Mouse (Mus musculus) telencephalon, adult 2 months (tissue): ENCODE results near the gene Bnipl.

Experiments
- DNase-seq: peaks from one replicate; pipeline ENCODE4 v3.0.0-alpha.2; 2011; ENCODE audit warnings: low read depth, low spot score

Bnipl gene

DNA sequence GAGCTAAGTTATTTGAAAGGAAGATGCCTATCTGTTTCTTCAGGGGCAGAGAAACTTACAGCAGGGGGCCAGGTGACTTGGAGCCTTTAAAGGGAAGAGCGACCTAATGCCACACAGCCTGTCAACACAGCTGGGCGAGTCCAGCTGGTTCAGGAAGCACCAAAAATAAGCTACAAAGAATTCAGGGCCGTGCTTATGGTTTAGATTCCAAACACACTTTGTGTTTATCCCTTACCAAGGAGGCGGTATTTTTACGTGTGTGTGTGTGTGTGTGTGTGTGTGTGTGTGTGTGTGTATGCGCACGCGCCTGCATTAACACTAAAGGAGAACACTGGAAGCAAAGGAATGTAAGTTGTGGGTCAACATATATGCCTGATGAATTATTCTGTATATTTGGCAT lies 29.8 kb upstream of the Bnipl start:
- DNase-seq, result peak; percentile 13

DNA sequence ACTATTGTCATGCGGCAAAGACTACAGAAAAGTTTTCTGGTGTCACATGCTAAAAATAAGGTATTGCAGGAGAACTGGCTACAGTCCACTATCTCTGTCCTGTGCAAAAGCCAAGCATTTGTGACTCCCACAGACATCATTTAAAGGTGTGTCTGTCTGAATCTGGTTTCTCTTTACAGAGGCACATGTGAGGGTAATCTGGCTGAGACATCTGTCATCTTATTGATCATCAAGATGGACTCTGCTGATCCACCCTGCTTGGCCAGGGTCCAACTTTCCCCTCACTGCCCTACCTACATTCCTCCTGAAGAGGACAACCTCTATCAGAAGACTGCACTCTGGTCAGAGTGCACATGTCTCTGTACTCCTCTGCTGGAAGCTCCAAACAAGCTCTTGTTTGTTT lies 26.2 kb upstream of the Bnipl start:
- no peak for DNase-seq

DNA sequence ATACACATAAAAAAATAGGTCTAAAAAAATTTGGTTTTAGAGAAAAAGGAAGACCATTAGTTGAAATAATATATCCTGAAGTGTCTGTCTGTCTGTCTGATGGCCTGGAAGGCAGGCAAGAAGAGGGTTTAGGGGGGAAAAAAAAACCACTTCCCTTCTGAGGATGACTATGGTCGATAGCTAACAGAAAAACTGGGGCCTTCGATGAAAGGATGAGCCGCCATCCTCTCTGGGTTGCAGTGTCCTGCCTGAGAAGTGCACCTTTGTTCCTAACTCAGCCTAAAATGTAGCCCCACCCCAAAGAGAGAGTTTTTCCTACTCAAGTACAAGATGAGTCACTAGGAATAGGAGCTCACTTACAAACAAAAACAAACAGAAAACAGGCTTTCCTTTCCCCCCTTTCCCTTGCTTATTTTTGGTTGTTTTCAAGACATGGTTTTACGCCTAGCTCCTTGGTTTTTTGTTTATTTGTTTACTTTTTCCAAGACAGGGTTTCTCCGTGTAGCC lies 25.5 kb upstream of the Bnipl start:
- no peak for DNase-seq

DNA sequence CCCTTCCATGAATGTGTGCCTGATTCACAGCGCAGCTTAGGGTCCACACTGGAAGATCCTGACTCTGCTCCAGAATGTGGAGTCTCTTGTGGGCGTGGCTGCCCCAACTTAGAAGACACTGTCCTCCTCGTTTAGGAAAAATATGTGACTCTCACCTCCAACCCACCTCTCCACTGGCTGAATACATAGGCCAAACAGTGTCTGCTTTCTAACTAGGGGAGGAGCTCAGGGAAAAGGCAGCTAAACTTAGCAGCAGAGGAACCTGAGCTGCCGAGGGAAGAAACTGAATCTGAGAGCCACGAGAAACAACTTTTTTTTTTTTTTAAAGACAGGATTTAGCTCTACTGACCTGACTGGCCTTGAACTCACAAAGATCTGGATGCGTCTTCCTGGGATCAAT lies 24.2 kb upstream of the Bnipl start:
- DNase-seq, result no peak

DNA sequence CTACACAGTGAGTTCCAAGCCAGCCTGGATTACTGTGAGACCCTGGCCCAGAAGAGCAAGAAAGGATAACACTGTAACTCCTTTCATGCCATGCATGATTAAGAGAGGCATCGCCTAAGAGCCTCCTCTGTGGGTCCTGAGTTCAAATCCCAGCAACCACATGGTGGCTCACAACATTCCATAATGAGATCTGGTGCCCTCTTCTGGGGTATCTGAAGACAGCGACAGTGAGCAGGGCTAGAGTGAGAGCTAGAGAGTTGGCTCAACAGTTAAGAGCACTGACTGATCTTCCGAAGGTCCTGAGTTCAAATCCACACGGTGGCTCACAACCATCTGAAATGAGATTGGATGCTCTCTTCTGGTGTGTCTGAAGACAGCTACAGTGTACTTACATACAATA lies 23.5 kb upstream of the Bnipl start:
- DNase-seq, result no peak

DNA sequence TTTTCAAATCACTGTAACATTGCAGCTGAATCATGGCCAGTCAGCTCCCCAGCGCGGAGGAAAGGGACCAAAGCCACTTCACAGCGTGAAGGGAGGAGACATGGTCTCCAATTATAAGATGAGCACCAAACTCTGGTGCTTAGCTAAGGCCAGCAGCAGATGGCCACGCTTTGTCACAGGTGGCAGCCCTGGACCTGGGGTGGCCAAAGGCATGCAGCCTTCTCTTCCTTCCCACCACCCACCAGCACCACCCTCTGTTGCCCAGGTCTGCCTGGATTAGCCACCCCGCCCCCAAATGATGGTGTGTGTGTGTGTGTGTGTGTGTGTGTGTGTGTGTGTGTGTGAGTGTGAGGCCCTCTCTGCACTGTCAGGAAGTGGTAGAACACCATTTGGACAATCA lies 22.5 kb upstream of the Bnipl start:
- DNase-seq, result no peak

DNA sequence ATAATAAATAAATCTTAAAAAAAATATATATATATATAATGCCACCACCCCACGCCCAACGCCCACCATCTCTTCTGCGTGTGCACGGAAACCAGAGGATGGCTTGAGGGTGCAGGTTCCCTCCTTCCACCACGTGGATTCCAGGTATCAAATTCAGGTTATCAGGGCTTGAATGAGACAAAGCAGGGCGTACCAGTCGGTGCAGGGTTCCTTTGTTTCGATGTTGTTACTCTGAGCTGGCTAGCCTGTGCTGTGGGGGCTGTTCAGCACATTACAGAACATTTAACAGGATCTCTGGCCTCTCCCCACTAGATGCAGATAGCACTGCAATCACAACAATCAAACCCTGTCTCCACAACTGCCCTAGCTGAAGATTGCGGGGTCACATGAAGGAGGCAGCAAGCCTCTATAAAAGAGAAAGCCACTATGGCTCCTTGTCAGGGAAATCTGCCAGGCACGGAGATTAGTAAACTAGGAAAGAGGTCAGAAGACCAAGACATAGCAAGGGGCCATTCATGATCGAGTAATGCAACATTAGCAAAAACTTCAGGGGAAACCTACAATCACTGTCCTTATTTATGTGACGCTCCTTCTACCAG lies 19.9 kb upstream of the Bnipl start:
- DNase-seq, result no peak

DNA sequence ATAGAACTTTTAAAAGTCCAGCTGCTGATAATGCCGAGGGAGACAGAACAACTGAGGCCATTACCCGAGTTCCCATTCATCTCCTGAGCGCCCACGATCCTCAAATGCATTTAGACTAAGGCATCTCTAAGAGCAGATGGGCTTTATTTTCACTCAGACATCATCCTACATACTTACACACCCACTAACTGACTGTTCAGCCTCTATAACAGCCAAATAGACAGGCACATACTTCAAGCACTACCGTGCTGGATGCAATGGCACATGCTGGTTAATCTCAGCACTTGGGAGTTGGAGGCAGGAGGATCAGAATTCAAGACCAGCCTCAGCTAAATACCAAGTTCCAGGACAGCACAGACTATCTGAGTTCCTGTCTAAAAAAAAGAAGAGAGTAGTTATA lies 18.8 kb upstream of the Bnipl start:
- DNase-seq, result peak; percentile 80

DNA sequence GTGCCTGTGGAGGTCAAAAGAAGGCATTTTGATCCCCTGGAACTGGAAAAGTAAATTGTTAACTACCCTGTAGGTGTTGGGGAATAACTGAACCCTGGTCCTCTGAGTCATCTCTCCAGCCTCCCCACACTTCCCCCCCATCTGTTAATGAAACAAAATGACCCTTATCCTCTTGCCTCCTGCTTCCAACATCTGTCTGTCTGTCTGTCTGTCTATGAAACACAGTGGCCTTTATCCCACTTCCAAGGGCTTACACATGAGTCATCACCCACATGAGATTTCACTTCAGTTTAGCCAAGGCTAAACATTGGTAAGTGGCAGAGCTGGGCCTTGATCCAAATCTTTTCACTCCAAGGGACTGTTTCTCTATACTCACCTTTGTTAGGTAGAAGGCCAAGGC lies 16.9 kb upstream of the Bnipl start:
- DNase-seq, result no peak

DNA sequence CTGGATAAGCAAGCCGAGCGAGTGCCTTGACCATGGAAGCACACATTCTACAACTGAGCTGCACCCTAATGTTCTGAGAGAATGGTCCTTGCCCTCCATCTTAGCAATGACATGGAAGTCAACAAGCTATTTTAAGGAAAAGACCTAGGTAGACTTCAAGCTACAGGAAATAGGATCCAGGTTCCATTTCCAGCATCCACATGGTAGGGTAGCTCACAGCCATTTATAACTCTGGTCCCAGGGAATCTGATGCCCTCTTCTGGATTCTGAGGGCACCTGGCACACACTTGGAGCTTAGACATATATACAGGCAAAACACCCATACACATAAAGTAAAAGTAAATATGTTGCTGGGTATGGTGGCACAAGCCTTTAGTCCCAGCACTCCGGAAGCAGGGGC lies 15.1 kb upstream of the Bnipl start:
- DNase-seq, result no peak

DNA sequence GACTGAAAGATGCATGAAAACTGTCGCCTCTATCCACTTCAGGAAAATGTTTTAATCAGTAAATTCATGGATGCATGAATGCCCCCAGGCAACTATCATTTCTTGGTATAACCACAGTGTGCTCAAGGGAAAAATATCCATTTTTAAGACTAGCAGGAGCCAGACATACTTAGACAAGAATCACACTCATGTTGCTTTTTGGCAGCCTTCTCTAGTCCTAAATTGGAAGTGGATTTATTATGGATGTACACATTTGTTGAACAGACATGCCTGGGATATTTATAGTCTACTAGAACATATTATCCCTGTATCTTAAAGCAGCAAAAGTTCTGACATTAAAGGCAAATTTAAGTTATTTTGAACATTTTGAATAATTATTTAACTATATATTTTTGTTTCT lies 13.7 kb upstream of the Bnipl start:
- peak; percentile 72 for DNase-seq

DNA sequence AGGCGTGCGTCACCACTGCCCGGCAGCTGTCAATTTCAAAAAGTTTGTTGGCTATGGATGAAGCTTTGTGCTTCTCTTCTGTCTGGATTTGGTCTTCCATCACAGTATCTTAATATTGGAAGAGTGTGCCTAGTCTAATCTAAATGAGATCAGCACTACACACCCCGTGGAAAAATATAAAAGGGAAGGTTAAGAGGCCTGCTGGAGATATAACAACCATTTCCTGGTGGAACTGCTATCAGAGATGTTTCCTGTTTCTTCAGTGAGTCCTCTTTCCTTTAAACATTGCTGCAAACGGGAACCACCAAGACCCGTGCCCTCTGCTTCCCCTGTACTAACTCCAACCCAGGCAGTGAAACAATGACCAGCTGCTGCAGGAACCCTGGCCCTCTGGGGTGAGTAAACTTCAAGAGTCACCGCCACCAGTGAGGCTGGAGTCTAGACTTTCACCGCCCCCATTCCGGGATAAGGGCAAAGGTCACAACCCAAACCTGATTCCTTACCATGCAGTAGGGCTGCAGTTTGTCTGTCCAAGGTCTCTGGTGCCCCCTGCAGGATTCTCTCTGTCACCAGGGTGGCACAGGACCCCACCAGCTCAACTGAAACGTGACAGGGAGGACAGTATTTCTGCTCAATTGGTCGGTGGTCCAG lies 12.2 kb upstream of the Bnipl start:
- DNase-seq, result no peak

DNA sequence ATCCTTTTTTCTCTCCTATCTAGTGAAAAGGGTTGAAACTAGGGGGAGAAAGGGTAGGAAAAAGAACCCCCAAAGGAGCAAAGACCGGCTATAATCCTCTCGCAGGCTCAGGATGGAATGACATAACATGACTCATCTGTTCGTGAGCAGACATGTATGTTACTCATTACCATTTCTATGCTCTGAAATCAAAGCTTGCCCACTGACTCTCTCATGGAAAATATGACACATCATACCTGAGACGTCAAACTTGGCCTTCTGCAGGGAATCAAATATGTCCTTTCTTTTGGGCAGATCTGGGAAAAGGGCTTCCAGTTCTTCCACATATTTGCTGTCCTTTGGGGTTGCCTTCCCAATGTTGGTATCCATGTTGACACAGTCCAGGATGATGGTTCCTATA lies 11.0 kb upstream of the Bnipl start:
- no peak for DNase-seq

DNA sequence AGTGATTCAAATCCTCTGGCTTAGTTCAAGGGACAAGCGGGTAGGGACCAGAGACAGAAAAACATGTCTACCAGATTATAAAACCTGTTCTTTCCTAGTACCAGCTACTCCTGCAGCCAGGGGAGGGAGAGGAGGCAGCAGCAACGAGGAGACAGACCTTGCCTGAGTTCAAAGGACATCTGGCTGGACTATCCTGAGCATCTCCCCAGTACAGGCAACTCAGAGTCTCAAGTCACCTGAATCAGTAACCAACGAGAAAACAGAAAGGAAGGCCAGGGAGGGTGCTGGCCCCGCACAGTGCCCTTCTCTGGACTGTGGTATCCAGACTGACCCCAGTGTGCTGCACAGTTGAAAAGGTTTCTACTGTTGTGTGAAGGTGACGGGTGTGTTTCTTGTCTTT lies 5.9 kb upstream of the Bnipl start:
- DNase-seq, result no peak

DNA sequence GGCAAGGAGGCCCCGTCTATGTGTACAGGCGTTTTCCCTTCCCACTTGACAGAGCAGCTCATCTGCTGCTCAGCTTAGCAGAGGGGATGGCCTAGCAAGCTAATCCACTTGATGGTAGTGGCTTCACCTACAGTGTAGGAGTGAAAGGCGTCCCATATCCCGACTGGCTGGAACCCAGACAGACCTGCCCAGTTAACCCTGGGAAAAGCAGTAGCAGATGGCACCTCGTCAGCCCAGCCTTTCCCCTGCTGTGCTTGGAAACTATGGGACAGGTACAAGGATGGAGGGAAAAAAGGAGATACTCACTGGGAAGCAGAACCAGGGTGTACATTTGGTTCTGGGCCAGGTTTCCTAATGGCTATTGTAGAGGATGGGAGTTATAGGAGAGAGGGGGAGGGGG lies 632 bp downstream of the Bnipl start:
- no peak for DNase-seq

DNA sequence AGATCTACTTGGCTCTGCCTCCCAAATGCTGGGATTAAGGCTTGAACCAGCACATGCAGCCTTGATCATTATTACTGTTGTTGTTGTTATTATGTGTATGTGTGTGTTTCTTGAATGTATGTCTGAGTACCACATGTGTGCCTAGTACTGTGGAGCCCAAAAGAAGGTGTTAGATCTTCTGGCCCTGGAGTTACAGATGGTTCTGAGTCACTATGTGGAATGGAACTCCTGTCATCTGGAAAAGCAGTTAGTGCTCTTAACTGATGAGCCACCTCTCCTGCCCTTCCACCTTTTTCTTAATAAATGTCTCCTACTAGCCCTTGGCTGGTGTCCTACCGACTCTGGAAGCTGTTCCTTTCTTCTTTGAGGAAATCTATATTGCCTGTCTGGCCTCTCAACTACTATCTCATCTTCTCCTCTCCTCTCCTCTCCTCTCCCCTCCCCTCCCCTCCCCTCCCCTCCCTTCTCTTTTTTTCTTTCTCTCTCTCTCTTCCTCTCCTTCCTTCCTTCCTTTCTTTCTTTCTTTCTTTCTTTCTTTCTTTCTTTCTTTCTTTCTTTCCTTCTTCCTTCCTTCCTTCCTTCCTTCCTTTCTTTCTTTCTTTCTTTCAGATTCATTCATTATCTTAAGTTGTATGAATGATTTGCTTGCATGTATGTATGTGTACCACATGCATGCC lies 3.2 kb downstream of the Bnipl start:
- no peak for DNase-seq

DNA sequence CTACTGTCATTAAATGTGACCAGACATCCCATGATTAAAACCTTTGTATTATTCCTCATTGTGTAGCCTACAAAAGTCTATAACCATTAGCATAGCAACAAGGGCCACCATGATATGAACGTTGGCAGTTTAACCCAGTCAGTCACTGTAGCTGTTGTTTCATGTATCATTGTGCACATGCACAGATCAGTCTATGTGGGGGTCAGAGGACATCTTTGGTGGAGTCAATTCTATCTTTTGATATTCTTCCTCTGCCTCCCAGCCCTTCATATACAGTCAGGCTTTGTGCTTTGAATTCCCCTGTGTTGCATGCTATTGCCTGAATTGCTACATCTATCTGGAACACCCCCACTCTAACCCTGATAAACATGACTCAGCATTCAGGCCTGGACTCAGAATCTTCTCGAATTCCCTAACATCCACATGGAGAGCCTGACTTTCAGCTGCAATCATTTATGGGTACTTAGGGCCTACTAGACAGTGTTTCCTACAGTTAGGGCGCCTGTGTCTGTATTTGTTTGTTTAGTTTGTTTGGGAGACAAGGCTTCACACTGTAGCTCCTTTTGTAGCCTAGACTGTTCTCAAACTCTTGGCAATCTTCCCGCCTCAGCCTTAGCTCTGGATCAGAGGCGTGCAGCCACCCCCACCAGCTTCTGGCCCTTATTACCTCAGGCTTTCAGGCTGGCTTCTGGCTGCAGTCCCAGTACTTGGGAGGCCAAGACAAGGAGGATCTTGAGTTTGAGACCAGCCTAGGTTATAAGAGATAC lies 4.3 kb downstream of the Bnipl start:
- DNase-seq, result no peak

DNA sequence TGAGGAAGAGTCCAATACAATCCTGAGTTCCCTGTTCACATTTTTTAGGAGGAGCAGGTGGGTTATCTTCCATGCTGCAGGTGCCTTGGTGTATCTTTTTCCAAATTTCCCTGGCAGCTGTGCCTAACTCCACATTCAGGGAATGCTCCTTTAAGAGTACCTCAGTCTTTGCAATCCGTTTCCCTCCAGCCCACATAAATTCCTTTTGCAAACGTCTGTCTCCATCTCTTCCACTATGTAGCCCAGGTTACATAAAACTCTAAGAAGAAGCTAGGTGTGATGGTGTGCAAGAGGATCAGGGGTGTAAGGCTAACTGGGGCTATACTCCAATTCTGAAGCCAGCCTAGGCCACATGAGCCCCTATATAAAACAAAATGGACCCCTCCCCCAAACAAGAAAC lies 7.9 kb downstream of the Bnipl start:
- DNase-seq, result no peak

DNA sequence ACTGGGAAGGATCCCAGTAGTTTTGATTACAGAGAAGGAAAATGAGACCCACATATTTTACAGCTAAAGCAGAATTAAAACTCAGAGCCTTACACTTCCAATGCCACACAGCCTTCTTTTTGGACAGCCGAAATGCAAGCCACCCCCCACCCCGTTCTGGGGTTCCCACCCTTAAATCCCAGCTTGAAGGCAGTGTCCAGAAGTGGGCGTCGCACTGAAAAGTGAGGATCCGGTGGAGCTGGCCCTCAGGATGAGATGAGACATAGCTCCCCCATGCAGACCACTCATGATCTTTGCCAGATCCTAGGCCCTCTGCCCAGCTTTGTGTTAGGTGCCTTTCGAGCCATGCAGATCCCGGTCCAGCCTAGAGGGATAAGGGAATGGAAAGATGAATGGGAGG lies 9.5 kb downstream of the Bnipl start, which contains the start of gene Gm128:
Gene Gm128 (minus strand): TSS at position 101 of the 400 bp plus-strand sequence.
- DNase-seq, result no peak

DNA sequence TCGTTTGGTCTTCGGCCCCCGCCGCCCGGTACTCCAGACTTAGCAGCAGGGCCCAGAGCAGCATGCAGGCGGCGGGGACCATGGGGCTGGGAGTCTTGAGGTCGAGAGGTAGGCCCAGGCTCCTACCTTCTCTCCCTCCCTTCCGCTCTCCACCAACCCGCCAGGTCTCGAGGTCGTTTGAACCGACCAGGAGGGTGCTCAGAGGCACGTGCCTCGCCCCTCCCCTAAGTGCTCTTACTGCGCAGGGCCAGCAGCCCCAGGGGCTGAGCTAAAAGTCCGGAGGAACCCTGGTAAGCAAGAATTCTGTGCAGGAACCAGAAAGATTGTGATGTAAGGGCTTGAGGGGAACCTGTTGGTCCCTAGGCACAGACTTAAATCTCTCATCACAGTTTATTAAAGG lies 10.1 kb downstream of the Bnipl start:
- no peak for DNase-seq

DNA sequence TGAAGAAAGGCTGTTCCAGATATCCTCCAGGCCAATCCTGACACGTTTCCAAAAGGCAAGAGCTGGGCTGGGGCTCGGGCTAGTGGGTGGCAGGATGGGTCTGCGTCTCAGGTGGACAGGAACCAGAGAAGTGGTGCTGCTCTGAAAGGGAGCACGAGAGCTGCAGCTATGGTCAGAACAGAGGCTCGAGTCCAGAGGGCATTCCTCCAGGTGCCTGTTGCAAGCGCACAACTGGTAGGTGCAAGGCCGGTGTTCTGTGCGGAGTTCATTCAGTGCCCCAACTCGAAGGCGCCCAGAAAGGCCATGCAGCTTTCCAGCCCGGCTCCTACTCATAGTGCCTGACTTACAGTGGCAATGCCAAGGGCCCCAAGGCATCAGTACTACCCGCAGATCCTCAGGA lies 11.0 kb downstream of the Bnipl start:
- DNase-seq, result no peak

DNA sequence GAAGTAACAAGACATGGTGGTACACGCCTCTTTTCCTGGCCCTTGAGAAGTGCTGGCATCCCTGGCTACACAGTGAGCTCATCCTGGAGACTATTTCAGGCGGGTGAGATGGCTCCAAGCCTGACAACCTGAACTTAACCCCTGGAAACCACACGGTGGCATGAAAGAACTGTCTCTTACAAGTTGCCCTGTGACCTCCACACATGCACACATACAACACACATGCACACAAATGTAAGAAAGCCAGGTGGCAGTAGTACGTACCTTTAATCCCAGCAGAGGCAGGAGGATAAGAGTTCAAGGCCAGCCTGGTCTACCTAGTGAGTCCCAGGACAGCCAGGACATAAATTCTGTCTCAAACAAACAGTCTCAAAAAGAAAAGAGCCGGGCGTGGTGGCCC lies 12.0 kb downstream of the Bnipl start:
- no peak for DNase-seq
